Mouse (Mus musculus) T-helper 1 cell (primary cell): ENCODE data around the gene Scn1b.

Experiments
- in situ Hi-C: fragments of 300-600 bp; cut with MboI, MseI; formaldehyde crosslinking; loops from one replicate; pipeline ENCODE4 v1.15.1; 2025; ENCODE audit warnings: high pct_unique_total_duplicates

Gene Scn1b

GRCm38 (mm10) chr7:31126851-31127724 lies at the start of gene Scn1b:
Scn1b (minus strand) TSS chr7:31127003.
- in situ Hi-C loops = no loop called here

- in situ Hi-C loops = loop anchor here (5.0 kb wide), 2 partner anchors 33 to 128 kb away; no protein-coding TSS in a partner anchor
These were observed 48.3 kb upstream of the Scn1b start for GRCm38 (mm10) chr7:31175096-31175495.

GRCm38 (mm10) chr7:31174466-31174865 lies 47.7 kb upstream of the Scn1b start:
- in situ Hi-C loops = no loop called here

- in situ Hi-C loops = no loop called here
These were observed 45.4 kb upstream of the Scn1b start for GRCm38 (mm10) chr7:31172238-31172637.

GRCm38 (mm10) chr7:31170520-31170919 lies 43.7 kb upstream of the Scn1b start:
- in situ Hi-C loops = no loop called here

GRCm38 (mm10) chr7:31168412-31168811 lies 41.6 kb upstream of the Scn1b start:
- in situ Hi-C loops = no loop called here

- in situ Hi-C loops = no loop called here
These were observed 37.9 kb upstream of the Scn1b start for GRCm38 (mm10) chr7:31164748-31165147.

- in situ Hi-C loops = no loop called here
These were observed 37.1 kb upstream of the Scn1b start for GRCm38 (mm10) chr7:31163666-31164577.

GRCm38 (mm10) chr7:31162324-31162723 lies 35.5 kb upstream of the Scn1b start:
- in situ Hi-C loops = no loop called here

- in situ Hi-C loops = no loop called here
These were observed 35.0 kb upstream of the Scn1b start for GRCm38 (mm10) chr7:31161831-31162230.

- in situ Hi-C loops = no loop called here
These were observed 34.4 kb upstream of the Scn1b start for GRCm38 (mm10) chr7:31161246-31161645.

- in situ Hi-C loops = no loop called here
These were observed 34.0 kb upstream of the Scn1b start for GRCm38 (mm10) chr7:31160763-31161162.

- in situ Hi-C loops = no loop called here
These were observed 29.5 kb upstream of the Scn1b start for GRCm38 (mm10) chr7:31156034-31156928.

- in situ Hi-C loops = no loop called here
These were observed 28.7 kb upstream of the Scn1b start, which contains the start of gene Gramd1a for GRCm38 (mm10) chr7:31155296-31156033. Gramd1a (minus strand) TSS chr7:31155896.

GRCm38 (mm10) chr7:31153536-31154320 lies 26.9 kb upstream of the Scn1b start:
- in situ Hi-C loops = no loop called here

- in situ Hi-C loops = no loop called here
These were observed 24.8 kb upstream of the Scn1b start for GRCm38 (mm10) chr7:31151301-31152241.

GRCm38 (mm10) chr7:31150566-31151300 lies 23.9 kb upstream of the Scn1b start:
- in situ Hi-C loops = no loop called here
